Mouse (Mus musculus) central nervous system, embryonic 18 days (tissue): ENCODE data around the gene Emc7. TPM values are rescaled to one million over a fixed set of nuclear protein-coding genes. Genes with fewer than 3 reads are reported as not detected.

ENCODE experiments used
- polyA plus RNA-seq: library from polyadenylated mRNA; depleted of rRNA; stranded (reverse); fragments of >200 nt; gene quantifications from 2 replicates; pipeline ENCODE4 v1.2.3, GENCODE M21; 2012; rRNA removed

Gene Emc7
- 15.2 and 17.4 TPM in 2 replicates for polyA plus RNA-seq

GRCm38 (mm10) chr2:112454862-112455564 lies at the start of gene Emc7:
TSS of gene Emc7 (plus strand) at chr2:112454997.

GRCm38 (mm10) chr2:112480669-112481068 lies 25.9 kb downstream of the Emc7 start, which contains the start of gene Chrm5:
TSS of gene Chrm5 (minus strand) at chr2:112480769.

GRCm38 (mm10) chr2:112492856-112493538 lies 38.2 kb downstream of the Emc7 start, which contains the start of gene Aven:
TSS of gene Aven (plus strand) at chr2:112492964.

Other genes starting within 250 kb of the Emc7 start
- gene Lpcat4, start 215.5 kb upstream of the Emc7 start, polyA plus RNA-seq: 65.1 and 67.0 TPM in 2 replicates
- not detected in 2 replicates for gene Nutm1, start 195.7 kb upstream of the Emc7 start, polyA plus RNA-seq
- 162 and 164 TPM in 2 replicates for gene Nop10, start 193.1 kb upstream of the Emc7 start, polyA plus RNA-seq
- 60.9 and 61.4 TPM in 2 replicates for gene Slc12a6, start 189.2 kb upstream of the Emc7 start, polyA plus RNA-seq
- 0.05 TPM in 1 of 2 replicates, not detected in the other for gene Gm21985, start 188.7 kb upstream of the Emc7 start, polyA plus RNA-seq
- gene Emc4, start 87.0 kb upstream of the Emc7 start, polyA plus RNA-seq: 142 and 150 TPM in 2 replicates
- gene Katnbl1, start 75.8 kb upstream of the Emc7 start, polyA plus RNA-seq: 18.9 and 19.0 TPM in 2 replicates
- gene Chrm5, start 25.8 kb downstream of the Emc7 start, polyA plus RNA-seq: 1.0 TPM in 2 replicates
- gene Aven, start 38.0 kb downstream of the Emc7 start, polyA plus RNA-seq: 5.3 and 5.4 TPM in 2 replicates